Comparison of ENCODE assay signal across 8 mouse cellular contexts in the genomic region with DNA sequence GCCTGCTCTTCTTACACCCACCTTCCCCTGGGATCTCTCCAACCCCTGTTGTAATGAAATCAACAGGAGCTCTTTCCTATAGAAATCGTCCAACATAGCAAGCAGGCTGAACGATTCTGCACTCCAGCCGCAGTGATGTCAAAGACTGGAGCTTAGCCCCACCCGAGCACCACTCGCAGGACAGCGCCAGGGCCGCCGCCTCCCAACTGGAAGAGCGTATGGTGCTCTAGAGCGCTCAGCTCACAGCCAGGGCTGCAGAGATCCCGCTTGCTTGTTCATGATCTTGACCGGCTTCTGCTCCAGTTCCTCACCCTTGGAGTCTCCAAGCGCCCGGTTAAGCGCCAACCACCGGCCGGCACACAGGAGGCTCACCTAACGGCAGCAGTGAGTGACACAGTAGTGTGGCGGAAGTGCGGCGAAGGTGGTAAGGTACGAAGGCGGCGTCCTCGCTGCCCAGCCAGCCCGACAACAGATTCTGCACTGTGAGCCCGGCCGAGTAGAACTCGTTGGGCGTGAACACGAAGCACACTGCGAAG. TPM values are rescaled to one million over a fixed set of nuclear protein-coding genes. Genes with fewer than 3 reads are reported as not detected.
DNase-seq lines count a peak whose midpoint lies in the region; ATAC-seq and TF ChIP-seq lines count a peak whose summit lies in the region.

No protein-coding gene starts in this region.

- peak overlapping the region; percentile 84 to 89 for H3K27ac ChIP-seq in heart, embryonic 14.5 days (replicated peaks in 1 of 2; ENCODE audit: control insufficient read depth in 1 of 2, insufficient read depth in 1 of 2, low read depth in 2 of 2, low read length in 2 of 2)
- H3K27ac ChIP-seq in forebrain, embryonic 11.5 days (ENCODE audit: low read depth, low read length) = no peak overlapping the region; the same call in 1 of the 2 replicates
- H3K27ac ChIP-seq in liver, embryonic 11.5 days (ENCODE audit: low read depth, low read length) = peak overlapping the region; percentile 74
- peak overlapping the region; percentile 53; the same call in 1 of the 2 replicates for H3K27ac ChIP-seq in stomach, embryonic 14.5 days (ENCODE audit: low read length)

- ATAC-seq in heart, embryonic 14.5 days (ENCODE audit: insufficient number of reproducible peaks, insufficient read depth, low FRiP score, low read depth) = peak; percentile 4
- peak; percentile 4; the same call in 1 of the 2 replicates for ATAC-seq in G1E (ENCODE audit: extremely low read depth, insufficient number of reproducible peaks, low FRiP score, poor library complexity, severe bottlenecking)
- ATAC-seq in forebrain, embryonic 11.5 days (replicated peaks; ENCODE audit: low FRiP score) = no peak; the same call in 1 of the 2 replicates
- peak; percentile 49 for ATAC-seq in liver, embryonic 11.5 days (replicated peaks; ENCODE audit: low FRiP score)
- ATAC-seq in stomach, embryonic 14.5 days (ENCODE audit: insufficient number of reproducible peaks, insufficient read depth, low FRiP score, low read depth) = peak; percentile 20

- peaks cover 51% of the 10 kb centered on the region for H3K36me3 ChIP-seq in heart, embryonic 14.5 days (ENCODE audit: control insufficient read depth, insufficient read depth, low read length)
- peaks cover 65% of the 10 kb centered on the region for H3K36me3 ChIP-seq in G1E (replicated peaks)
- H3K36me3 ChIP-seq in forebrain, embryonic 11.5 days (ENCODE audit: control insufficient read depth, insufficient read depth, low read length) = peaks cover 13% of the 10 kb centered on the region; the same call in 1 of the 2 replicates
- peaks cover 19% of the 10 kb centered on the region for H3K36me3 ChIP-seq in liver, embryonic 11.5 days (ENCODE audit: control insufficient read depth, insufficient read depth, low read length)
- H3K36me3 ChIP-seq in stomach, embryonic 14.5 days (ENCODE audit: control insufficient read depth, insufficient read depth, low read length) = peaks cover 25% of the 10 kb centered on the region

- peaks cover 9 to 37% of the 10 kb centered on the region in 2 experiments for H3K4me1 ChIP-seq in heart, embryonic 14.5 days (ENCODE audit: control insufficient read depth in 2 of 2, insufficient read depth in 2 of 2, low read length in 2 of 2)
- peaks cover 65% of the 10 kb centered on the region for H3K4me1 ChIP-seq in G1E (ENCODE audit: insufficient read depth, low read depth, low read length)
- peaks cover 12% of the 10 kb centered on the region; the same call in 1 of the 2 replicates for H3K4me1 ChIP-seq in forebrain, embryonic 11.5 days (replicated peaks; ENCODE audit: control insufficient read depth, insufficient read depth, low read length)
- H3K4me1 ChIP-seq in liver, embryonic 11.5 days (replicated peaks; ENCODE audit: control insufficient read depth, insufficient read depth, low read length) = peaks cover 21% of the 10 kb centered on the region
- peaks cover 13% of the 10 kb centered on the region for H3K4me1 ChIP-seq in stomach, embryonic 14.5 days (ENCODE audit: control insufficient read depth, insufficient read depth, low read length)

- no peaks in the 10 kb centered on the region for H3K27me3 ChIP-seq in heart, embryonic 14.5 days (ENCODE audit: control insufficient read depth, insufficient read depth, low read length)
- H3K27me3 ChIP-seq in G1E (ENCODE audit: insufficient read depth, low read length) = no peaks in the 10 kb centered on the region
- H3K27me3 ChIP-seq in forebrain, embryonic 11.5 days (ENCODE audit: control insufficient read depth, insufficient read depth, low read length) = no peaks in the 10 kb centered on the region
- H3K27me3 ChIP-seq in liver, embryonic 11.5 days (replicated peaks; ENCODE audit: control insufficient read depth, insufficient read depth, low read length) = no peaks in the 10 kb centered on the region
- H3K27me3 ChIP-seq in stomach, embryonic 14.5 days (ENCODE audit: control insufficient read depth, insufficient read depth, low read length) = no peaks in the 10 kb centered on the region

- no peaks in the 10 kb centered on the region for H3K9me3 ChIP-seq in heart, embryonic 14.5 days (ENCODE audit: control insufficient read depth, low read length)
- H3K9me3 ChIP-seq in G1E (replicated peaks) = no peaks in the 10 kb centered on the region
- H3K9me3 ChIP-seq in forebrain, embryonic 11.5 days (ENCODE audit: control insufficient read depth, low read length) = no peaks in the 10 kb centered on the region
- no peaks in the 10 kb centered on the region for H3K9me3 ChIP-seq in liver, embryonic 11.5 days (ENCODE audit: control insufficient read depth, low read length)
- no peaks in the 10 kb centered on the region for H3K9me3 ChIP-seq in stomach, embryonic 14.5 days (ENCODE audit: control insufficient read depth, low read depth, low read length)

- no peak for DNase-seq in heart, postnatal 25 days (ENCODE audit: low spot score)
- DNase-seq in G1E (ENCODE audit: low spot score) = peak; percentile 67
- no peak for DNase-seq in forebrain, embryonic 11.5 days (ENCODE audit: low spot score)
- DNase-seq in liver, embryonic 11.5 days (ENCODE audit: low spot score) = no peak
- DNase-seq in spleen, postnatal 36 days (ENCODE audit: low spot score in 2 of 2) = no peak
- no peak for DNase-seq in cerebellum, adult 11 months

- WGBS in heart, embryonic 14.5 days = 0% methylated on average over 32 of the region's 32 CpGs
- under 1% methylated on average over 32 of the region's 32 CpGs for WGBS in forebrain, embryonic 11.5 days
- under 1% methylated on average over 32 of the region's 32 CpGs for WGBS in liver, embryonic 11.5 days
- under 1% methylated on average over 32 of the region's 32 CpGs for WGBS in stomach, embryonic 14.5 days

- peak overlapping the region; percentile 89 for H3K4me2 ChIP-seq in heart, embryonic 14.5 days (ENCODE audit: low read length)
- peak overlapping the region; percentile 96 for H3K4me2 ChIP-seq in forebrain, embryonic 11.5 days (ENCODE audit: low read depth, low read length, severe bottlenecking)
- peak overlapping the region; percentile 92 for H3K4me2 ChIP-seq in liver, embryonic 11.5 days
- peak overlapping the region; percentile 92 for H3K4me2 ChIP-seq in stomach, embryonic 14.5 days (replicated peaks; ENCODE audit: low read depth, low read length)

- H3K9ac ChIP-seq in heart, embryonic 14.5 days (ENCODE audit: low read length) = peak overlapping the region; percentile 76
- peak overlapping the region; percentile 74 for H3K9ac ChIP-seq in forebrain, embryonic 11.5 days (ENCODE audit: low read length)
- H3K9ac ChIP-seq in liver, embryonic 11.5 days (ENCODE audit: low read depth, low read length) = peak overlapping the region; percentile 89
- peak overlapping the region; percentile 53 for H3K9ac ChIP-seq in stomach, embryonic 14.5 days (replicated peaks; ENCODE audit: low read depth, low read length)

- intact Hi-C loops in heart, postnatal 25 days (cut with DNase I) = loop anchor here (2.0 to 10.0 kb wide), 2 partner anchors 125 to 277 kb away; partner anchors contain the start of genes Letm1 and Nelfa

- no peak for TF ChIP-seq CTCF in G1E (IDR thresholded peaks at IDR 0.05; ENCODE audit: low read depth, low read length)

- H3K4me3 ChIP-seq in heart, embryonic 14.5 days (ENCODE audit: control insufficient read depth in 1 of 2, insufficient read depth in 1 of 2, low read depth in 1 of 2, low read length in 2 of 2) = peak overlapping the region; percentile 77 to 81
- H3K4me3 ChIP-seq in G1E (ENCODE audit: low read depth, low read length) = peak overlapping the region; percentile 93
- H3K4me3 ChIP-seq in forebrain, embryonic 11.5 days (ENCODE audit: low read depth, low read length) = peak overlapping the region; percentile 68
- peak overlapping the region; percentile 87 for H3K4me3 ChIP-seq in liver, embryonic 11.5 days (ENCODE audit: low read depth, low read length)
- H3K4me3 ChIP-seq in stomach, embryonic 14.5 days (ENCODE audit: low read depth, low read length) = peak overlapping the region; percentile 76

RNA-seq across cellular contexts. Expression of gene Tacc3, which starts 0.6 kb away (rescaled TPM):
- 105 and 117 TPM in 2 replicates for polyA plus RNA-seq in heart, embryonic 14.5 days (2014; fragmentation: Nextera tagmentation; extraction: Ambion mirVana)
- 1 to 10 TPM; 2.4 TPM for total RNA-seq in heart, postnatal 25 days (2021)
- total RNA-seq in G1E (2014; fragmentation: Nextera tagmentation) (112 and 119 TPM in 2 replicates), G1E (2017) (150 and 155 TPM in 2 replicates)
- polyA plus RNA-seq in G1E (2012) = 81.8 and 94.2 TPM in 2 replicates
- 331 and 332 TPM in 2 replicates for polyA plus RNA-seq in forebrain, embryonic 11.5 days (2014; fragmentation: Nextera tagmentation; extraction: Ambion mirVana)
- polyA plus RNA-seq in liver, embryonic 11.5 days (2014; fragmentation: Nextera tagmentation; extraction: Ambion mirVana) = 229 and 255 TPM in 2 replicates
- 168 and 174 TPM in 2 replicates for polyA plus RNA-seq in stomach, embryonic 14.5 days (2014; fragmentation: Nextera tagmentation; extraction: Ambion mirVana)

RNA-seq across cellular contexts. Expression of gene Tmem129, which starts 0.9 kb away (rescaled TPM):
- polyA plus RNA-seq in heart, embryonic 14.5 days (2014; fragmentation: Nextera tagmentation; extraction: Ambion mirVana) = 35.4 and 38.3 TPM in 2 replicates
- 10 to 100 TPM; 19.8 to 20.2 TPM for total RNA-seq in heart, postnatal 25 days (2021)
- 20.7 and 22.3 TPM in 2 replicates for total RNA-seq in G1E (2014; fragmentation: Nextera tagmentation)
- 29.2 and 30.0 TPM in 2 replicates for total RNA-seq in G1E (2017)
- polyA plus RNA-seq in G1E (2012) = 12.9 and 13.7 TPM in 2 replicates
- 39.3 and 41.8 TPM in 2 replicates for polyA plus RNA-seq in forebrain, embryonic 11.5 days (2014; fragmentation: Nextera tagmentation; extraction: Ambion mirVana)
- 35.7 and 38.0 TPM in 2 replicates for polyA plus RNA-seq in liver, embryonic 11.5 days (2014; fragmentation: Nextera tagmentation; extraction: Ambion mirVana)
- polyA plus RNA-seq in stomach, embryonic 14.5 days (2014; fragmentation: Nextera tagmentation; extraction: Ambion mirVana) = 36.3 and 39.8 TPM in 2 replicates

RNA-seq across cellular contexts. Expression of gene Slbp, which starts 4.9 kb away (rescaled TPM):
- polyA plus RNA-seq in heart, embryonic 14.5 days (2014; fragmentation: Nextera tagmentation; extraction: Ambion mirVana) = 97.7 and 102 TPM in 2 replicates
- total RNA-seq in heart, postnatal 25 days (2021) = 10 to 100 TPM; 15.3 to 16.2 TPM
- total RNA-seq in G1E (2014; fragmentation: Nextera tagmentation) = 168 and 174 TPM in 2 replicates
- total RNA-seq in G1E (2017) = 373 and 386 TPM in 2 replicates
- 174 and 196 TPM in 2 replicates for polyA plus RNA-seq in G1E (2012)
- polyA plus RNA-seq in forebrain, embryonic 11.5 days (2014; fragmentation: Nextera tagmentation; extraction: Ambion mirVana) = 295 and 321 TPM in 2 replicates
- polyA plus RNA-seq in liver, embryonic 11.5 days (2014; fragmentation: Nextera tagmentation; extraction: Ambion mirVana) = 369 and 394 TPM in 2 replicates
- 223 TPM in 2 replicates for polyA plus RNA-seq in stomach, embryonic 14.5 days (2014; fragmentation: Nextera tagmentation; extraction: Ambion mirVana)

RNA-seq across cellular contexts. Expression of gene Gm9903, which starts 27.6 kb away (rescaled TPM):
- 1.3 TPM in 2 replicates for polyA plus RNA-seq in heart, embryonic 14.5 days (2014; fragmentation: Nextera tagmentation; extraction: Ambion mirVana)
- total RNA-seq in heart, postnatal 25 days (2021) = 1 to 10 TPM; 1.1 to 1.3 TPM
- total RNA-seq in G1E (2014; fragmentation: Nextera tagmentation) (2.8 and 2.9 TPM in 2 replicates), G1E (2017) (0.66 and 0.70 TPM in 2 replicates)
- polyA plus RNA-seq in G1E (2012) = 0.06 TPM in 1 of 2 replicates, not detected in the other
- 0.48 and 0.55 TPM in 2 replicates for polyA plus RNA-seq in forebrain, embryonic 11.5 days (2014; fragmentation: Nextera tagmentation; extraction: Ambion mirVana)
- polyA plus RNA-seq in liver, embryonic 11.5 days (2014; fragmentation: Nextera tagmentation; extraction: Ambion mirVana) = 0.22 and 0.27 TPM in 2 replicates
- 0.32 and 0.42 TPM in 2 replicates for polyA plus RNA-seq in stomach, embryonic 14.5 days (2014; fragmentation: Nextera tagmentation; extraction: Ambion mirVana)

RNA-seq across cellular contexts. Expression of gene Fam53a, which starts 27.9 kb away (rescaled TPM):
- 49.0 and 58.3 TPM in 2 replicates for polyA plus RNA-seq in heart, embryonic 14.5 days (2014; fragmentation: Nextera tagmentation; extraction: Ambion mirVana)
- 10 to 100 TPM; 24.6 to 25.2 TPM for total RNA-seq in heart, postnatal 25 days (2021)
- total RNA-seq in G1E (2014; fragmentation: Nextera tagmentation) = 25.4 and 30.8 TPM in 2 replicates
- 30.4 and 30.6 TPM in 2 replicates for total RNA-seq in G1E (2017)
- 84.5 and 102 TPM in 2 replicates for polyA plus RNA-seq in G1E (2012)
- polyA plus RNA-seq in forebrain, embryonic 11.5 days (2014; fragmentation: Nextera tagmentation; extraction: Ambion mirVana) = 71.4 and 74.4 TPM in 2 replicates
- polyA plus RNA-seq in liver, embryonic 11.5 days (2014; fragmentation: Nextera tagmentation; extraction: Ambion mirVana) = 62.5 and 63.6 TPM in 2 replicates
- polyA plus RNA-seq in stomach, embryonic 14.5 days (2014; fragmentation: Nextera tagmentation; extraction: Ambion mirVana) = 66.0 and 66.8 TPM in 2 replicates
